Mouse (Mus musculus) CD8-positive naive resting alpha-beta T cell, adult 57 days (primary cell): ENCODE results near the gene Hells. TPM values are rescaled to one million over a fixed set of nuclear protein-coding genes. Genes with fewer than 3 reads are reported as not detected.

Experiments
- total RNA-seq: library from RNA; stranded (reverse); gene quantifications from one replicate; pipeline ENCODE4 v1.2.4, GENCODE M21; 2023

Hells gene
- 9.4 TPM for total RNA-seq

DNA sequence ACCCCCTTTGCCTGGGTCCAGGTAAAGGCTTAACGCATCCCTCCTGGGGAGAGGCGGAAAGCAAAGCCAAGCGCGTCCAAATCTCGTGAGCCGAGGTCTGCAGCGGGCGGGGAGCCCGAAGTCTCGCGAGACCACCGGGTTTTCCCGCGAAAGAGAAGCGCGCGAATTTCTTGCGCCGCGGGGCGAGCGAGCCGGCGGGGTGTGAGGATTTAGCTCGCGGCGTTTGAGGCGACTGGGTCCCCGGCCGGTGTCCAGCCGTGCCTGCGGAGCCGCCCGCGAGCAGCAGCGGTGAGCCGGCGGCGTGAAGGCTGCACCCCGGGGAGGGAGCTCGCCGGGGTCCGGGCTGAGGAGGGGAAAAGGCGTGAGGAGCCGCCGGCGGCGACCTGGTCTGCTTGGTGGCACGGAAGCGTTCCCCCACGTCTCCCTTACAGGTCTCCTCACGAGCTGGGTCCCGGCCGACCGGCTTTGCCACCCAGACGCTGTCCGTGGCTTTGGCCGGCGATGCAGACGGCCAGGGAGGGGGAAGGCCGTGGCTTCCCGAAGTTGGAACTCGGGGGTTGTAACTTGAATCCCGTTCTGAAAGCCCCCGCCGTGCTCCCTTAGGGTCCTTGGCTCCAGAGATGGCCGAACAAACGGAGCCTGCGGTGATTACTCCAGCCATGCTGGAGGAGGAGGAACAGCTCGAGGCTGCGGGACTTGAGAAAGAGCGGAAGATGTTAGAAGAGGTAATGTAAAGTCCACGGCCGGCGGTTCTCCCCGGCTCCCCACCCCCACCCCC, at the start of gene Hells:
Gene Hells (plus strand): TSS at position 128 of the 778 bp plus-strand sequence.

DNA sequence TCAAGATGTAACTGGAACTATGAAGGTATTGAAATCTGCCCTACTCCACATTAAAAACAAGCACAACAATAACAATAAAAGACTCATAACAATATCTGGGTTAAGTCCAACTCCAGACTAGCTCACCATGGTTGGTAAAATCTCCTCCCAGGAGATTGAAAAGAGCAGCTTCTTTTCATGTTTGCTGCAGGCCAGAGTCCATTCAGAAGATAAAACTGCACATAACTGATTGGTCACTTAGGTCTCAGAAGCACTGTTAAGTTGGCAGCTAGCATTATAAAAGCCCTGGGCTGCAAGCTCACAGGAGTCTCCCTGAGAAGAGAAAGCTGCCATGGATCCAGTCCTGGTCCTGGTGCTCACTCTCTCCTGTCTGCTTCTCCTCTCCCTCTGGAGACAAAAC, 76.0 kb downstream of the Hells start, which contains the start of gene Cyp2c55:
Gene Cyp2c55 (plus strand): TSS at position 305 of the 400 bp plus-strand sequence.

Other genes starting within 250 kb of the Hells start
- gene Noc3l, start 111.7 kb upstream of the Hells start, total RNA-seq, result 20.9 TPM
- 2.2 TPM for gene Tbc1d12, start 94.3 kb upstream of the Hells start, total RNA-seq
- gene Cyp2c55, start 76.1 kb downstream of the Hells start, total RNA-seq, result not detected
- gene Cyp2c65, start 130.1 kb downstream of the Hells start, total RNA-seq, result not detected
- gene Cyp2c66, start 183.0 kb downstream of the Hells start, total RNA-seq, result not detected